Mouse (Mus musculus): Measurements from ENCODE around the gene St6galnac3.

Gene St6galnac3

GRCm38 (mm10) chr3:153736756-153737280 lies 11.8 kb upstream of the St6galnac3 start:
- ChIA-PET CTCF (interaction anchor here in 1 of 4 experiments (0.6 kb wide), 1 partner anchor 66 kb away, joined by 7 read pairs; no protein-coding TSS in a partner anchor), POLR2A (interaction anchor here in 1 of 4 experiments (0.8 to 1.0 kb wide), 2 partner anchors 11 to 258 kb away, joined by 4 read pairs; partner anchors contain the start of gene St6galnac3)

GRCm38 (mm10) chr3:153735796-153736549 lies 11.0 kb upstream of the St6galnac3 start:
- CTCF ChIA-PET: interaction anchor here in 2 of 4 experiments (0.6 to 0.7 kb wide), 2 partner anchors 66 to 169 kb away, joined by 3 to 7 read pairs; no protein-coding TSS in a partner anchor
- POLR2A ChIA-PET: interaction anchor here in 1 of 4 experiments (0.7 to 0.8 kb wide), 2 partner anchors 30 to 257 kb away, joined by 4 read pairs; no protein-coding TSS in a partner anchor

GRCm38 (mm10) chr3:153734741-153735140 lies 9.8 kb upstream of the St6galnac3 start:
- ChIA-PET CTCF (no interaction called here), POLR2A (no interaction called here)

GRCm38 (mm10) chr3:153733364-153734159 lies 8.6 kb upstream of the St6galnac3 start:
- ChIA-PET CTCF (no interaction called here), POLR2A (no interaction called here)

GRCm38 (mm10) chr3:153732749-153733148 lies 7.8 kb upstream of the St6galnac3 start:
- ChIA-PET CTCF (interaction anchor here in 1 of 4 experiments (0.7 kb wide), 1 partner anchor 74 kb away, joined by 3 read pairs; no protein-coding TSS in a partner anchor), POLR2A (no interaction called here)

GRCm38 (mm10) chr3:153732035-153732434 lies 7.1 kb upstream of the St6galnac3 start:
- ChIA-PET CTCF (no interaction called here), POLR2A (interaction anchor here in 1 of 4 experiments (0.5 kb wide), 1 partner anchor 38 kb away, joined by 4 read pairs; no protein-coding TSS in a partner anchor)

- POLR2A ChIA-PET: no interaction called here
- CTCF ChIA-PET: interaction anchor here in 1 of 4 experiments (0.7 kb wide), 1 partner anchor 54 kb away, joined by 4 read pairs; no protein-coding TSS in a partner anchor
These were observed 3.6 kb upstream of the St6galnac3 start for GRCm38 (mm10) chr3:153728577-153728976.

- POLR2A ChIA-PET: interaction anchor here in 1 of 4 experiments (1.5 to 1.6 kb wide), 2 partner anchors 26 to 28 kb away, joined by 3 to 4 read pairs; no protein-coding TSS in a partner anchor
- CTCF ChIA-PET: interaction anchor here in 1 of 4 experiments (0.5 kb wide), 1 partner anchor 1249 kb away, joined by 4 read pairs; no protein-coding TSS in a partner anchor
These were observed 1.4 kb downstream of the St6galnac3 start for GRCm38 (mm10) chr3:153723467-153724079.

GRCm38 (mm10) chr3:153721525-153721924 lies 3.4 kb downstream of the St6galnac3 start:
- CTCF ChIA-PET: no interaction called here
- POLR2A ChIA-PET: interaction anchor here in 1 of 4 experiments (0.7 to 0.8 kb wide), 2 partner anchors 10 to 53 kb away, joined by 3 read pairs; no protein-coding TSS in a partner anchor

- ChIA-PET POLR2A (interaction anchor here in 1 of 4 experiments (0.7 to 0.8 kb wide), 2 partner anchors 10 to 52 kb away, joined by 3 read pairs; no protein-coding TSS in a partner anchor), CTCF (no interaction called here)
These were observed 4.1 kb downstream of the St6galnac3 start for GRCm38 (mm10) chr3:153720922-153721321.

GRCm38 (mm10) chr3:153720296-153720695 lies 4.7 kb downstream of the St6galnac3 start:
- CTCF ChIA-PET: no interaction called here
- POLR2A ChIA-PET: no interaction called here

GRCm38 (mm10) chr3:153719256-153719970 lies 5.6 kb downstream of the St6galnac3 start:
- CTCF ChIA-PET: interaction anchor here in 1 of 4 experiments (0.6 kb wide), 1 partner anchor 44 kb away, joined by 4 read pairs; no protein-coding TSS in a partner anchor
- POLR2A ChIA-PET: interaction anchor here in 1 of 4 experiments (0.7 kb wide), 2 partner anchors 12 to 357 kb away, joined by 3 to 4 read pairs; no protein-coding TSS in a partner anchor

GRCm38 (mm10) chr3:153718724-153719123 lies 6.2 kb downstream of the St6galnac3 start:
- CTCF ChIA-PET: interaction anchor here in 2 of 4 experiments (0.6 kb wide), 2 partner anchors 44 to 45 kb away, joined by 3 to 4 read pairs; no protein-coding TSS in a partner anchor
- POLR2A ChIA-PET: interaction anchor here in 1 of 4 experiments (0.7 kb wide), 1 partner anchor 358 kb away, joined by 3 read pairs; no protein-coding TSS in a partner anchor

- ChIA-PET POLR2A (no interaction called here), CTCF (interaction anchor here in 2 of 4 experiments (0.6 to 1.5 kb wide), 2 partner anchors 46 to 60 kb away, joined by 3 to 4 read pairs; no protein-coding TSS in a partner anchor)
These were observed 7.2 kb downstream of the St6galnac3 start for GRCm38 (mm10) chr3:153717742-153718141.

GRCm38 (mm10) chr3:153715646-153716045 lies 9.3 kb downstream of the St6galnac3 start:
- CTCF ChIA-PET: no interaction called here
- POLR2A ChIA-PET: interaction anchor here in 2 of 4 experiments (1.3 to 1.9 kb wide), 2 partner anchors 9 kb away, joined by 6 to 8 read pairs; partner anchors contain the start of gene St6galnac3 (in 2 of the 2)

GRCm38 (mm10) chr3:153710545-153710944 lies 14.4 kb downstream of the St6galnac3 start:
- ChIA-PET POLR2A (interaction anchor here in 1 of 4 experiments (1.1 kb wide), 1 partner anchor 14 kb away, joined by 3 read pairs; the partner anchor contains the start of gene St6galnac3), CTCF (no interaction called here)

GRCm38 (mm10) chr3:153707687-153708086 lies 17.3 kb downstream of the St6galnac3 start:
- ChIA-PET POLR2A (no interaction called here), CTCF (interaction anchor here in 1 of 4 experiments (1.2 kb wide), 1 partner anchor 17 kb away, joined by 4 read pairs; no protein-coding TSS in a partner anchor)

Measured in embryonic stem cell, embryonic (primary cell).